Mouse (Mus musculus): ENCODE results near the gene Olfr1018. TPM values are rescaled to one million over a fixed set of nuclear protein-coding genes. Genes with fewer than 3 reads are reported as not detected.

The Olfr1018 gene
- total RNA-seq (2022) = not detected

GRCm38 (mm10) chr2:85818179-85818578 is at the start of gene Olfr1018:
TSS of gene Olfr1018 (plus strand) at chr2:85818479.
- DNase-seq (ENCODE audit: low spot score in 2 of 2) = no peak

GRCm38 (mm10) chr2:85772413-85772812 is 45.9 kb upstream of the Olfr1018 start, which contains the start of gene Olfr1014:
TSS of gene Olfr1014 (plus strand) at chr2:85772713.
- DNase-seq (ENCODE audit: low spot score in 2 of 2) = no peak

- no peak for DNase-seq (ENCODE audit: low spot score in 2 of 2)
These were observed 36.6 kb upstream of the Olfr1018 start, which contains the start of gene Olfr1015 for GRCm38 (mm10) chr2:85781717-85782116. TSS of gene Olfr1015 (plus strand) at chr2:85782017.

- DNase-seq (ENCODE audit: low spot score in 2 of 2) = no peak
These were observed 25.9 kb upstream of the Olfr1018 start for GRCm38 (mm10) chr2:85792331-85792730.

- no peak for DNase-seq (ENCODE audit: low spot score in 2 of 2)
These were observed 15.8 kb upstream of the Olfr1018 start, which contains the start of gene Olfr1016 for GRCm38 (mm10) chr2:85802444-85802843. TSS of gene Olfr1016 (minus strand) at chr2:85802544.

GRCm38 (mm10) chr2:85804501-85804900 is 13.8 kb upstream of the Olfr1018 start:
- no peak for DNase-seq (ENCODE audit: low spot score in 2 of 2)

- no peak for DNase-seq (ENCODE audit: low spot score in 2 of 2)
These were observed 27.1 kb downstream of the Olfr1018 start, which contains the start of gene Olfr1019 for GRCm38 (mm10) chr2:85845383-85845782. TSS of gene Olfr1019 (minus strand) at chr2:85845483.

- no peak for DNase-seq (ENCODE audit: low spot score in 2 of 2)
These were observed 28.5 kb downstream of the Olfr1018 start, which contains the start of gene Olfr1020 for GRCm38 (mm10) chr2:85846730-85847129. TSS of gene Olfr1020 (plus strand) at chr2:85847030.

GRCm38 (mm10) chr2:85868294-85868693 is 50.0 kb downstream of the Olfr1018 start, which contains the start of gene Olfr1022:
TSS of gene Olfr1022 (plus strand) at chr2:85868594.
- DNase-seq (ENCODE audit: low spot score in 2 of 2) = no peak

Other genes starting within 250 kb of the Olfr1018 start
- not detected for gene Olfr996, start 239.3 kb upstream of the Olfr1018 start, total RNA-seq (2022)
- not detected for gene Olfr998, start 229.5 kb upstream of the Olfr1018 start, total RNA-seq (2022)
- not detected for gene Olfr1000, start 206.6 kb upstream of the Olfr1018 start, total RNA-seq (2022)
- not detected for gene Olfr1002, start 167.8 kb upstream of the Olfr1018 start, total RNA-seq (2022)
- gene Olfr154, start 154.0 kb upstream of the Olfr1018 start, total RNA-seq (2022) = not detected
- gene Olfr1006, start 139.7 kb upstream of the Olfr1018 start, total RNA-seq (2022) = not detected
- not detected for gene Olfr1008, start 129.0 kb upstream of the Olfr1018 start, total RNA-seq (2022)
- not detected for gene Olfr1009, start 103.1 kb upstream of the Olfr1018 start, total RNA-seq (2022)
- gene Olfr1012, start 55.7 kb upstream of the Olfr1018 start, total RNA-seq (2022) = not detected
- not detected for gene Olfr1013, start 51.4 kb upstream of the Olfr1018 start, total RNA-seq (2022)
- gene Olfr1014, start 45.8 kb upstream of the Olfr1018 start, total RNA-seq (2022) = not detected
- gene Olfr1015, start 36.5 kb upstream of the Olfr1018 start, total RNA-seq (2022) = not detected
- gene Olfr1016, start 15.9 kb upstream of the Olfr1018 start, total RNA-seq (2022) = not detected
- gene Olfr1019, start 27.0 kb downstream of the Olfr1018 start, total RNA-seq (2022) = not detected
- gene Olfr1020, start 28.6 kb downstream of the Olfr1018 start, total RNA-seq (2022) = not detected
- not detected for gene Olfr1022, start 50.1 kb downstream of the Olfr1018 start, total RNA-seq (2022)
- gene Olfr1023, start 67.2 kb downstream of the Olfr1018 start, total RNA-seq (2022) = not detected
- gene Olfr1024, start 86.6 kb downstream of the Olfr1018 start, total RNA-seq (2022) = not detected
- gene Olfr1025-ps1, start 96.7 kb downstream of the Olfr1018 start, total RNA-seq (2022) = not detected
- gene Olfr1026, start 103.1 kb downstream of the Olfr1018 start, total RNA-seq (2022) = not detected
- gene Olfr1028, start 132.0 kb downstream of the Olfr1018 start, total RNA-seq (2022) = not detected
- not detected for gene Olfr1029, start 155.4 kb downstream of the Olfr1018 start, total RNA-seq (2022)
- gene Olfr1030, start 160.8 kb downstream of the Olfr1018 start, total RNA-seq (2022) = not detected
- not detected for gene Olfr1031, start 171.8 kb downstream of the Olfr1018 start, total RNA-seq (2022)
- gene Olfr1032, start 187.1 kb downstream of the Olfr1018 start, total RNA-seq (2022) = not detected
- not detected for gene Olfr1033, start 202.2 kb downstream of the Olfr1018 start, total RNA-seq (2022)
- not detected for gene Olfr1034, start 227.4 kb downstream of the Olfr1018 start, total RNA-seq (2022)